Mouse (Mus musculus) stomach, postnatal 0 days (tissue): ENCODE results near the gene Kalrn. TPM values are rescaled to one million over a fixed set of nuclear protein-coding genes. Genes with fewer than 3 reads are reported as not detected.

Source experiments
- ATAC-seq: fragments of 200-750 bp; cut with Nextera tagmentation; 2 replicates; pipeline ENCODE4 v1.8.0; 2017; ENCODE audit not compliant: low FRiP score, low TSS enrichment
- DNase-seq: peaks from one replicate; pipeline ENCODE4 v3.0.0-alpha.2; 2016; ENCODE audit warnings: low spot score
- H3K27ac ChIP-seq: fragments of 300-500 bp; sonication (generic); replicated peaks from 2 replicates; pipeline ENCODE4 v1.5.1; 2014; ENCODE audit warnings: mild to moderate bottlenecking, control low read depth
- H3K27me3 ChIP-seq: fragments of 300-500 bp; sonication (generic); 2 replicates; pipeline ENCODE4 v1.6.1; 2014; ENCODE audit warnings: low read length; ENCODE audit not compliant: control insufficient read depth, insufficient read depth
- H3K36me3 ChIP-seq: fragments of 300-500 bp; sonication (generic); 2 replicates; pipeline ENCODE4 v1.6.1; 2014; ENCODE audit warnings: low read length, mixed read lengths; ENCODE audit not compliant: control insufficient read depth, insufficient read depth
- H3K4me1 ChIP-seq: fragments of 300-500 bp; sonication (generic); replicated peaks from 2 replicates; pipeline ENCODE4 v1.6.1; 2014; ENCODE audit warnings: antibody characterized with exemption; ENCODE audit not compliant: control insufficient read depth, insufficient read depth
- H3K4me2 ChIP-seq: fragments of 300-500 bp; sonication (generic); replicated peaks from 2 replicates; pipeline ENCODE4 v1.6.1; 2014; ENCODE audit warnings: low read depth, mild to moderate bottlenecking, control low read depth, moderate library complexity
- H3K4me3 ChIP-seq: fragments of 300-500 bp; sonication (generic); 2 replicates; pipeline ENCODE4 v1.5.1; 2014; ENCODE audit warnings: low read depth, low read length, control low read depth
- H3K9ac ChIP-seq: fragments of 300-500 bp; sonication (generic); 2 replicates; pipeline ENCODE4 v1.6.1; 2014; ENCODE audit warnings: mild to moderate bottlenecking, low read length, control low read depth, mixed read lengths
- H3K9me3 ChIP-seq: fragments of 300-500 bp; sonication (generic); 2 replicates; pipeline ENCODE4 v1.6.1; 2016; ENCODE audit warnings: low read length; ENCODE audit not compliant: control insufficient read depth
- CTCF ChIP-seq: IDR thresholded peaks from 2 replicates; pipeline ENCODE4 v1.5.1; 2016; ENCODE audit warnings: antibody characterized with exemption, low read depth, mild to moderate bottlenecking, moderate library complexity
- EP300 ChIP-seq: optimal IDR thresholded peaks from 2 replicates; pipeline ENCODE3; 2016; ENCODE audit warnings: antibody characterized with exemption
- WGBS: fragments of 180-500 bp; shearing (Covaris S2); extraction: QIAGEN DNeasy Blood & Tissue Kit; methylation state at CpG from one replicate; pipeline ENCODE4 v1.1.7; 2014; 5-methylcytosine and 5-hydroxymethylcytosine counted together
- polyA plus RNA-seq: library from polyadenylated mRNA; unstranded; fragments of >200 nt; fragmentation: Nextera tagmentation; extraction: Ambion mirVana; gene quantifications from 2 replicates; pipeline ENCODE4 v1.2.1, GENCODE M21; 2015

The Kalrn gene
- polyA plus RNA-seq, 1 experiment from 2014 or later: 14.4 TPM

GRCm38 (mm10) chr16:34470343-34470742 is 103.0 kb downstream of the Kalrn start:
- H3K36me3 ChIP-seq: no peaks in the 10 kb centered on the region
- H3K9me3 ChIP-seq: no peaks in the 10 kb centered on the region
- TF ChIP-seq CTCF (no peak), EP300 (no peak)
- ATAC-seq (no peak), DNase-seq (no peak)
- no peaks in the 10 kb centered on the region for H3K27me3 ChIP-seq
- H3K4me1 ChIP-seq: 0 out of 2 replicates have a peak, but pooled peaks cover 2% of the 10 kb centered on the region
- H3K4me2 ChIP-seq: no peak overlapping the region
- H3K9ac ChIP-seq: no peak overlapping the region
- 72% methylated on average over 5 of the region's 5 CpGs for whole genome bisulfite sequencing
- no peak overlapping the region for H3K4me3 ChIP-seq
- no peak overlapping the region for H3K27ac ChIP-seq

DNA sequence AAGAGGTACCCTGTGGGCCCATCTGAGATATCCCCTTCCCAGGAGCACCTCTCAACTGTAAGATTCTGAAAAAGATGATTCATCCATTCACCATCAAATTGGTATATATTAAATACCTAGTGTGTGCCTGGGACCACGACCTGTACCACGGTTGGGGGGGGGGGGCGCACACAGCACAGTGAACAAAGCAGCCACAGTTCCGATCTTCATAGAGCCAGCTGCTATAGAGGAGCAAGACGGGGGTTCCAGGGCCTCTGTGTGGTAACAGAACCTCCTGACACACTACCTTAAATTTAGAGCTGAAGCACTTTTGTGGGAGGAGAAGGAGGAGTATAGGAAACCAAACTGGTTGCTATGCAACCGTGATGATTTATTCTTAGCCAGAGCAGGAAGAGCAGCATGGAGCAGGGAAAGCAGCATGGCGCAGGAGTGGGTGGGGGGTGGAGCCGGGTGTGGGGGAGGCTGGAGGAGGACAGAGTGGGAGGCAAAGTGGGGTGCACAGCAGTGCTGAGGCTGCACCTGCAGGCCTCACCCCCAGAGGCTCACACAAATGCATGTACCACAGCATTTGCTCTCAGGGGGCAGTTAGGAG is 104.0 kb downstream of the Kalrn start:
- DNase-seq (no peak), ATAC-seq (no peak)
- Histone ChIP-seq H3K9ac (no peak overlapping the region), H3K27me3 (no peaks in the 10 kb centered on the region), H3K4me3 (no peak overlapping the region), H3K36me3 (no peaks in the 10 kb centered on the region), H3K4me1 (0 out of 2 replicates have a peak, but pooled peaks cover 2% of the 10 kb centered on the region), H3K27ac (no peak overlapping the region), H3K9me3 (no peaks in the 10 kb centered on the region), H3K4me2 (no peak overlapping the region)
- WGBS: 49% methylated on average over 8 of the region's 8 CpGs
- no peak for TF ChIP-seq EP300
- TF ChIP-seq CTCF: no peak

DNA sequence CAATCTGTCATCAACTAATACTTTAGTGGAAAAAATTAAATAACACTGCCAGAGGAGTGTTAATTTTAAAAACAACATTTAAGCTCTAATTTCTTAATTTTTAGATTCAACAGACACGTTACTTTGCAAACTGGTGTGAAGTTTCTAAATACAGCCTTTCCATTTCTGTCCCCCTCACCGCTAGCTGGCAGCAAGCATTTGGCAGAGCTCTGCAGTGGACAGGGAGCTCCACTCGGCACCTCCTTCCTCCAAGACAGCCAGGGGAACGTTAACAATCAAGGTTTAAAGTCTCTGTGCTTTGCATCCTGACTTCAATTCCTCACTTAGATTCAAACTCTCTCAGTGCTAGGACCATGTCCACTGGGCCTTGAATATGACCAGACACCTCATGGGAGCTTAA is 106.7 kb downstream of the Kalrn start:
- ATAC-seq (no peak), DNase-seq (no peak)
- H3K36me3 ChIP-seq: no peaks in the 10 kb centered on the region
- H3K9ac ChIP-seq: no peak overlapping the region
- 0 out of 2 replicates have a peak, but pooled peaks cover 2% of the 10 kb centered on the region for H3K4me1 ChIP-seq
- H3K27me3 ChIP-seq: no peaks in the 10 kb centered on the region
- no peak overlapping the region for H3K4me2 ChIP-seq
- whole genome bisulfite sequencing: 37% methylated on average over 4 of the region's 4 CpGs
- TF ChIP-seq EP300: no peak
- peak; percentile 55 for TF ChIP-seq CTCF
- H3K27ac ChIP-seq: no peak overlapping the region
- H3K9me3 ChIP-seq: no peaks in the 10 kb centered on the region
- no peak overlapping the region for H3K4me3 ChIP-seq

GRCm38 (mm10) chr16:34456314-34456713 is 117.0 kb downstream of the Kalrn start:
- no peaks in the 10 kb centered on the region for H3K36me3 ChIP-seq
- H3K9me3 ChIP-seq: no peaks in the 10 kb centered on the region
- no peak overlapping the region for H3K27ac ChIP-seq
- H3K4me3 ChIP-seq: no peak overlapping the region
- no peak overlapping the region for H3K9ac ChIP-seq
- no peaks in the 10 kb centered on the region for H3K27me3 ChIP-seq
- no peak for TF ChIP-seq EP300
- no peak for TF ChIP-seq CTCF
- 37% methylated on average over 7 of the region's 7 CpGs for WGBS
- peak; percentile 40; the same call in 1 of the 2 replicates for ATAC-seq
- H3K4me1 ChIP-seq: no peaks in the 10 kb centered on the region
- H3K4me2 ChIP-seq: no peak overlapping the region
- DNase-seq: peak; percentile 20

DNA sequence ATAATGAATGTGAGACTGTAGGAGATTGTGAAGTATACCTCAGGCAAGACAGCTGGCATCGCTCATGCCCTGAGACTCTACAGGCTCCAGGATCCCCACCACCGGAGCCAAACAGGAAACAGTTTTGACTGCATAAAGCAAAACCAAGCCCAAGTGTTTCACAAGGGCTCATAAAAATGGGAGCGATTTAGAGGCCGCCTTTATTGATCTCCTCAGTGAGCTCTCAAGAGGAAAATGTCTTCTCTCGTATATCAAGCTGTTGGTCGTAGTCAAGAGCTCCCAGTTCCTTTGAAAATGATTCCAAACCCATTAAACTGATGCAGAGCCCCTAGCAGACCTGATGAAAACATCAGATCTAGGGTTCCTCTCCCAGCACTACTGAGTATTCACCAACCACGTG is 127.7 kb downstream of the Kalrn start:
- H3K27ac ChIP-seq: no peak overlapping the region
- TF ChIP-seq EP300 (no peak), CTCF (no peak)
- DNase-seq: no peak
- no peaks in the 10 kb centered on the region for H3K27me3 ChIP-seq
- no peak overlapping the region for H3K9ac ChIP-seq
- no peak for ATAC-seq
- H3K9me3 ChIP-seq: no peaks in the 10 kb centered on the region
- peaks cover under 1% of the 10 kb centered on the region; the same call in 1 of the 2 replicates for H3K4me1 ChIP-seq
- WGBS: 66% methylated on average over 7 of the region's 7 CpGs
- no peaks in the 10 kb centered on the region for H3K36me3 ChIP-seq
- no peak overlapping the region for H3K4me3 ChIP-seq
- H3K4me2 ChIP-seq: no peak overlapping the region

DNA sequence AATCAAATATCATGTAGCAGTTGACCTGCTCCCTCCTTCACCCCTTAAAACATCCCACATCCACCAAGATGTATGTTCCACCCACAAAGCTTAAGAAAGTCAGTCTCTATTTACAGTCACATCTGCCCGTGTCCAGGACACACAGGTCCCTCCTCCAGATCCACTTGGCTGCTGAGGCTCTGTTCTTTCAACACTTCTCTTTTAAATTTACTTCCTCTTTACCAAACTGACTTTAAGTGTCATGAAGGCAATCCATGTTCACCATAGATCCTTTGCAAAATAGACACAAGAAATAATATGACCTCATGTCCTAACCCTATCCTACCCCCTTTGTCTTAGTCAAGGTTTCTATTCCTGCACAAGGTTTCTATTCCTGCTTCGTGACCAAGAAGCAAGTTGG is 131.6 kb downstream of the Kalrn start:
- Histone ChIP-seq H3K4me3 (no peak overlapping the region), H3K9me3 (no peaks in the 10 kb centered on the region), H3K27ac (peak overlapping the region; percentile 67; the same call in 1 of the 2 replicates), H3K27me3 (no peaks in the 10 kb centered on the region), H3K4me1 (peaks cover 4% of the 10 kb centered on the region; the same call in 1 of the 2 replicates), H3K9ac (no peak overlapping the region), H3K4me2 (no peak overlapping the region), H3K36me3 (no peaks in the 10 kb centered on the region)
- TF ChIP-seq EP300 (no peak), CTCF (no peak)
- no peak for DNase-seq
- no peak for ATAC-seq
- WGBS: 52% methylated on average over 2 of the region's 2 CpGs
